Mouse (Mus musculus) embryonic facial prominence, embryonic 11.5 days (tissue): Measurements from ENCODE around the gene Get4. TPM values are rescaled to one million over a fixed set of nuclear protein-coding genes. Genes with fewer than 3 reads are reported as not detected.

Source experiments
- ATAC-seq: fragments of 200-750 bp; cut with Nextera tagmentation; replicated peaks from 2 replicates; pipeline ENCODE4 v1.8.0; 2017; ENCODE audit warnings: low read depth; ENCODE audit not compliant: insufficient number of reproducible peaks, low FRiP score, low TSS enrichment
- DNase-seq: peaks from one replicate; pipeline ENCODE4 v3.0.0-alpha.2; 2015; ENCODE audit warnings: low spot score
- H3K27ac ChIP-seq: fragments of 300-500 bp; sonication (generic); replicated peaks from 2 replicates; pipeline ENCODE4 v1.5.1; 2014; ENCODE audit warnings: mild to moderate bottlenecking, low read depth, low read length, control low read depth
- H3K27me3 ChIP-seq: fragments of 300-500 bp; sonication (generic); 2 replicates; pipeline ENCODE4 v1.6.1; 2014; ENCODE audit warnings: mild to moderate bottlenecking, low read length, moderate library complexity, mixed read lengths; ENCODE audit not compliant: control insufficient read depth, insufficient read depth
- H3K36me3 ChIP-seq: fragments of 300-500 bp; sonication (generic); replicated peaks from 2 replicates; pipeline ENCODE4 v1.6.1; 2014; ENCODE audit warnings: low read depth, mild to moderate bottlenecking, low read length, moderate library complexity, mixed read lengths; ENCODE audit not compliant: control insufficient read depth, insufficient read depth
- H3K4me1 ChIP-seq: fragments of 300-500 bp; sonication (generic); 2 replicates; pipeline ENCODE4 v1.6.1; 2014; ENCODE audit warnings: low read length, mixed read lengths; ENCODE audit not compliant: control insufficient read depth, insufficient read depth
- H3K4me2 ChIP-seq: fragments of 300-500 bp; sonication (generic); 2 replicates; pipeline ENCODE4 v1.6.1; 2014; ENCODE audit warnings: low read depth, mild to moderate bottlenecking, control low read depth, low read length, moderate library complexity
- H3K4me3 ChIP-seq: fragments of 300-500 bp; sonication (generic); 2 replicates; pipeline ENCODE4 v1.5.1; 2014; ENCODE audit warnings: low read depth, low read length, control low read depth
- H3K9ac ChIP-seq: fragments of 300-500 bp; sonication (generic); replicated peaks from 2 replicates; pipeline ENCODE4 v1.6.1; 2014; ENCODE audit warnings: mild to moderate bottlenecking, control low read depth, low read length
- H3K9me3 ChIP-seq: fragments of 300-500 bp; sonication (generic); replicated peaks from 2 replicates; pipeline ENCODE4 v1.6.1; 2016; ENCODE audit warnings: mild to moderate bottlenecking, low read length, inconsistent platforms, mixed read lengths; ENCODE audit not compliant: control insufficient read depth
- WGBS: fragments of 180-500 bp; shearing (Covaris S2); extraction: QIAGEN DNeasy Blood & Tissue Kit; methylation state at CpG from one replicate; pipeline ENCODE4 v1.1.7; 2014; 5-methylcytosine and 5-hydroxymethylcytosine counted together
- polyA plus RNA-seq: library from polyadenylated mRNA; unstranded; fragments of >200 nt; fragmentation: Nextera tagmentation; extraction: Ambion mirVana; gene quantifications from 2 replicates; pipeline ENCODE4 v1.2.1, GENCODE M21; 2014

Gene Get4
- polyA plus RNA-seq, 1 experiment from 2014 or later: 123 TPM

DNA sequence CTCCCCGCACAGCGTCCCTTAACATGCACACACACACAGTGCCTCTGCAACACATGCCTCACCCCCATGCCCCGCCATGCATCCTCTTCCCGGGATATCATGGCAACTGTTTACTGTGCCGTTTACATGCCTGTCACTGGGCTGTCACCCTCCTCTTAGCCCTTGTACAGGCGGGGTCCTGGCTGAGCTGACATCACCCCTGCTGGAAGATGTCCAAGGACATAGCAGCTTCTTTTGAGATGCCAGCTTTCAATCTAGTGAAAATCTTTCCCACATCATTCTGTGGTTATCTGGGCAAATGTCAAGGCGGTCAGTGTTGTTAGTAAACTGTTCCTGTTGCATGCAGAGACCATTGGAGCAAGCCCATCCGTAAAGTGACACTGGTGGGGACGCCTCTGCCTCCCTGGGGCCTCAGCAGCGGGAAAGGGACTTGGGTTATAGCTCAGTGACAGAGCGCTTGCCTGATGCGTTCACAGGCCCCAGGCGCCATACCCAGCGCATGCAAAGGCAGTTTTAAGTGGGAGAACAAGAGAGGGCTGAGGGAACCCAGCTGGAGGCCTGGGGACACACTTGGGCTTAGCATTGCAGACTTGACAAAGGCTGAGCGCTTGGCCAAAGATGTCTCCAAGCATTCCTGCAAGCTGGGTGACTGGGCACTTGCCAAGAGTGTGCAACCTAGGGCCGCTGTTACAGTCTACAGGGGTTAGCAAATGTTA is 18.8 kb downstream of the Get4 start:
- H3K4me3 ChIP-seq: no peak overlapping the region
- no peak overlapping the region for H3K9ac ChIP-seq
- ATAC-seq (no peak), DNase-seq (no peak)
- 71% methylated on average over 16 of the region's 16 CpGs for WGBS
- no peaks in the 10 kb centered on the region for H3K9me3 ChIP-seq
- H3K36me3 ChIP-seq: peaks cover 12% of the 10 kb centered on the region
- H3K4me2 ChIP-seq: no peak overlapping the region
- no peaks in the 10 kb centered on the region for H3K27me3 ChIP-seq
- no peaks in the 10 kb centered on the region for H3K4me1 ChIP-seq
- no peak overlapping the region for H3K27ac ChIP-seq

DNA sequence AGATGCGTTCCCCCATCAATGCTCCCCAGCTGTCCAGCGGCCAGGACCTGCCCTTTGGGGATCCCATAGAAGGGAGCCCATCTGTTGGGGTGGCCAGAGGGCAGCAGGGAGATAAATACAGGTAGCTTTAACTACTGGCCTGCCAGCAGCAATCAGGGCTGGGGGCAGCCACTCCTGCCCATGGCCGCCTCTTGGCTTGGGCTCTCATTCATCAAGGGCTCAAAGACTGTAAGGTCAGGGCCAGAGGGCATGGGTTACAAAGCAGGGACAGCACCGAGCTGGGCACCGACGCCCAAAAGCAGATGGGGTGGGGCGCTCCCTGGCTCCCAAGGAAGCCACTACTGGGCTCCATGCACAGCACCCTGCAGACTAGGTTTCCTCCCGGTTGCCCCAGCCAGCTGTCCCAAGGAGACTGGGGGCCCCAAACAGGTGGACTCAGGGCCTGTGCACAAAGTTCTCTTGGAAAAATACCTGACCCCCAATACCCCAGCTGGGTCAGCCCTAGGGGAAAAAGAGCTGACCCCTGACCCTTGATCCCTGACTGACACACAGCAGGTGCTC is 19.9 kb downstream of the Get4 start:
- H3K4me1 ChIP-seq: no peaks in the 10 kb centered on the region
- 45% methylated on average over 8 of the region's 8 CpGs for WGBS
- H3K4me3 ChIP-seq: no peak overlapping the region
- ATAC-seq (no peak), DNase-seq (no peak)
- no peaks in the 10 kb centered on the region for H3K9me3 ChIP-seq
- no peak overlapping the region for H3K4me2 ChIP-seq
- no peak overlapping the region for H3K9ac ChIP-seq
- peaks cover 1% of the 10 kb centered on the region for H3K36me3 ChIP-seq
- H3K27me3 ChIP-seq: no peaks in the 10 kb centered on the region
- no peak overlapping the region for H3K27ac ChIP-seq

GRCm38 (mm10) chr5:139277287-139277686 is 25.2 kb downstream of the Get4 start:
- no peak overlapping the region for H3K4me3 ChIP-seq
- H3K36me3 ChIP-seq: no peaks in the 10 kb centered on the region
- H3K9ac ChIP-seq: no peak overlapping the region
- no peak for ATAC-seq
- H3K4me2 ChIP-seq: no peak overlapping the region
- H3K27me3 ChIP-seq: no peaks in the 10 kb centered on the region
- no peak for DNase-seq
- H3K9me3 ChIP-seq: no peaks in the 10 kb centered on the region
- no peaks in the 10 kb centered on the region for H3K4me1 ChIP-seq
- 82% methylated on average over 8 of the region's 8 CpGs for WGBS
- H3K27ac ChIP-seq: no peak overlapping the region

DNA sequence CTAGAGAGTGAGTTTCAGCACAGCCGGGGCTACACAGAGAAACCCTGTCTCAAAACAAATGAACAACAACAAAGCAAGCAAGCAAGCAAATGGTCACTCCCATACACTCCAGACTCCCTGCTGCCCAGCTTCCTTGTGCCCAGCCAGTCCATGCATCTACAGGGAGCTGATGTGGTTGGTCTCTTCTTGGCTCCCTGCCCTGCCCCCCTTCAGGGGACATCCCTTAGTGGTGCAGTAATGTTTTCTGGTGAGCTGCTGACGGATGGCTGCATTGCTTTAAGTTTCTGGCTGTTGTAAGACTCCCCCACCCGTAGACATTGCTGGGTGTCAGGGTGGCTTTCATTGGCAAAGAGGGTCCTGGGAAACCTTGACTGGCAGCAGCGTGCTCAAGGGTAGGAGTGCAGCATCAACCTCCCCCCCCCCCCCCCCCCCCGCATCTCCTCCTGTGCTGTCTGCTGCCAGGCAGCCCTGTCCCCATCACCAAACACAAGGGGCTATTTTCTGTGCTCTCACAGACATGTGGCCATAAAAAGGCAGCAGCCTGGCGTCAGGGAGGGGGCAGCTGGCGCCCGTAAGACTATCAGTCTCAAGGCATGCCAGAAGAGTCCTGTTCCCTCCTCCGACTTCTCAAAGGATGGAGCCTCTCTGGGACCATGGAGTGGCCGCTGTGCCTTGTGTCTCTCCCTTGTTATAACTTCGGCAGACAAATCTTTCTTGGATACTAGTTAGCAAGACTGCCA is 29.4 kb downstream of the Get4 start:
- DNase-seq (no peak), ATAC-seq (no peak)
- no peak overlapping the region for H3K27ac ChIP-seq
- H3K4me3 ChIP-seq: no peak overlapping the region
- H3K27me3 ChIP-seq: no peaks in the 10 kb centered on the region
- no peaks in the 10 kb centered on the region for H3K4me1 ChIP-seq
- H3K4me2 ChIP-seq: no peak overlapping the region
- no peaks in the 10 kb centered on the region for H3K36me3 ChIP-seq
- 62% methylated on average over 10 of the region's 11 CpGs for WGBS
- H3K9ac ChIP-seq: no peak overlapping the region
- H3K9me3 ChIP-seq: no peaks in the 10 kb centered on the region

DNA sequence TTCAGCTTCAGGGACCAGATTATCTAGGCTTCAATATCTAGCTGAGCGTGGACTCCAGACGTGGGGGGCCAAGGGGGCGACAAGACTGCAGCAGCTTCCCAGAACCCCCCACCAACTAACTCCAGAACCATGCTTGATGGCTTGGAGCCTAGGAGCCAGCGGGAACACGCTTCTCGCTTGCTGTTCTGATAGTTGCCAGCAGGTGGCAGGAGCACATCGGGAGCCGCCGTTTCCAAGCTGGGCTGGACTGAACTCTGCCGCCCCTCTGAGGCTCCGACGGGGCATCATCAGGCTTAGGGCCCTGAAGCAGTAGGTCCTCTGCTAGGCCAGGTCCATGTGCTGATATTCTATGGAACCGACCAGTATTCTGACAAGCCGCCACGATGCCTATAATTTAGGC is 30.1 kb downstream of the Get4 start:
- Histone ChIP-seq H3K4me1 (no peaks in the 10 kb centered on the region), H3K36me3 (no peaks in the 10 kb centered on the region), H3K4me2 (no peak overlapping the region), H3K4me3 (no peak overlapping the region), H3K27ac (no peak overlapping the region), H3K27me3 (no peaks in the 10 kb centered on the region), H3K9ac (no peak overlapping the region), H3K9me3 (no peaks in the 10 kb centered on the region)
- 5% methylated on average over 15 of the region's 15 CpGs for WGBS
- ATAC-seq (peak; percentile 49; the same call in 1 of the 2 replicates), DNase-seq (peak; percentile 92)

GRCm38 (mm10) chr5:139283460-139284180 is 31.5 kb downstream of the Get4 start:
- Histone ChIP-seq H3K9me3 (no peaks in the 10 kb centered on the region), H3K4me3 (no peak overlapping the region), H3K36me3 (no peaks in the 10 kb centered on the region), H3K27ac (no peak overlapping the region), H3K9ac (no peak overlapping the region), H3K4me2 (no peak overlapping the region), H3K4me1 (no peaks in the 10 kb centered on the region), H3K27me3 (no peaks in the 10 kb centered on the region)
- DNase-seq (no peak), ATAC-seq (no peak)
- 96% methylated on average over 14 of the region's 14 CpGs for WGBS

GRCm38 (mm10) chr5:139285383-139286067 is 33.4 kb downstream of the Get4 start:
- no peak overlapping the region for H3K27ac ChIP-seq
- no peaks in the 10 kb centered on the region for H3K4me1 ChIP-seq
- WGBS: 49% methylated on average over 8 of the region's 8 CpGs
- no peak for DNase-seq
- ATAC-seq: no peak
- H3K9me3 ChIP-seq: no peaks in the 10 kb centered on the region
- H3K36me3 ChIP-seq: no peaks in the 10 kb centered on the region
- H3K4me3 ChIP-seq: no peak overlapping the region
- H3K27me3 ChIP-seq: no peaks in the 10 kb centered on the region
- no peak overlapping the region for H3K9ac ChIP-seq
- no peak overlapping the region for H3K4me2 ChIP-seq
